Mouse (Mus musculus) left cerebral cortex, postnatal 10 days (tissue): ENCODE results near the gene Angptl6. TPM values are rescaled to one million over a fixed set of nuclear protein-coding genes. Genes with fewer than 3 reads are reported as not detected.

Experiments
- DNase-seq, 2 experiments: peaks; one replicate each; pipeline ENCODE4 v3.0.0; 2021 to 2022; ENCODE audit warnings: low spot score in 2 of 2, mixed read lengths in 1 of 2; ENCODE audit errors: extremely low spot score in 1 of 2
- intact Hi-C: fragments of 180-260 bp; cut with DNase I; formaldehyde crosslinking; loops from one replicate; pipeline ENCODE4 v1.15.1; 2025
- total RNA-seq, 2 experiments: library from RNA; stranded (reverse); gene quantifications; 2 replicates each; pipeline ENCODE4 v1.2.3; 2021

The Angptl6 gene
- total RNA-seq: 1 to 10 TPM; 8.8 to 9.7 TPM

- no peak for DNase-seq
- intact Hi-C loops: no loop called here
Measured at GRCm38 (mm10) chr9:20879097-20879792, at the start of gene Angptl6. TSS of gene Angptl6 (minus strand) at chr9:20879727.

GRCm38 (mm10) chr9:20923258-20923657 lies 43.7 kb upstream of the Angptl6 start:
- DNase-seq: no peak
- intact Hi-C loops: no loop called here

GRCm38 (mm10) chr9:20916160-20916559 lies 36.6 kb upstream of the Angptl6 start:
- no peak for DNase-seq
- intact Hi-C loops: no loop called here

GRCm38 (mm10) chr9:20909948-20910347 lies 30.4 kb upstream of the Angptl6 start:
- DNase-seq: no peak
- intact Hi-C loops: no loop called here

- intact Hi-C loops: loop anchor here (5.0 kb wide), 2 partner anchors 100 to 230 kb away; partner anchors contain the start of genes Mrpl4 and Tyk2
- DNase-seq: no peak
Measured at GRCm38 (mm10) chr9:20902174-20902491, 22.6 kb upstream of the Angptl6 start.

GRCm38 (mm10) chr9:20901466-20902173 lies 22.1 kb upstream of the Angptl6 start:
- DNase-seq: no peak
- intact Hi-C loops: loop anchor here (5.0 kb wide), 2 partner anchors 101 to 231 kb away; partner anchors contain the start of genes Mrpl4 and Tyk2

- peak; percentile 79 to 90 for DNase-seq
- intact Hi-C loops: no loop called here
Measured at GRCm38 (mm10) chr9:20898511-20899073, 19.1 kb upstream of the Angptl6 start, which contains the start of gene Eif3g. TSS of gene Eif3g (minus strand) at chr9:20898623.

GRCm38 (mm10) chr9:20897736-20898510 lies 18.4 kb upstream of the Angptl6 start:
- DNase-seq: no peak

GRCm38 (mm10) chr9:20895382-20895781 lies 15.9 kb upstream of the Angptl6 start:
- intact Hi-C loops: no loop called here
- DNase-seq: no peak

More at GRCm38 (mm10) chr9:20897736-20898510, 18.4 kb upstream of the Angptl6 start:
- intact Hi-C loops: no loop called here

- intact Hi-C loops: no loop called here
- DNase-seq: no peak
Measured at GRCm38 (mm10) chr9:20894629-20895028, 15.1 kb upstream of the Angptl6 start.

GRCm38 (mm10) chr9:20893590-20894343 lies 14.2 kb upstream of the Angptl6 start:
- DNase-seq: no peak
- intact Hi-C loops: no loop called here

- intact Hi-C loops: no loop called here
- no peak for DNase-seq
Measured at GRCm38 (mm10) chr9:20893069-20893468, 13.5 kb upstream of the Angptl6 start.

GRCm38 (mm10) chr9:20892104-20892653 lies 12.7 kb upstream of the Angptl6 start:
- no peak for DNase-seq
- intact Hi-C loops: no loop called here

- intact Hi-C loops: no loop called here
- no peak for DNase-seq
Measured at GRCm38 (mm10) chr9:20891339-20892103, 12.0 kb upstream of the Angptl6 start.

- intact Hi-C loops: no loop called here
- DNase-seq: no peak
Measured at GRCm38 (mm10) chr9:20890411-20890810, 10.9 kb upstream of the Angptl6 start.

GRCm38 (mm10) chr9:20889185-20890141 lies 9.9 kb upstream of the Angptl6 start:
- DNase-seq: no peak
- intact Hi-C loops: no loop called here

GRCm38 (mm10) chr9:20888386-20888765 lies 8.8 kb upstream of the Angptl6 start:
- DNase-seq: no peak
- intact Hi-C loops: no loop called here
